Mouse (Mus musculus): ENCODE measurements around the gene Gm21293. TPM values are rescaled to one million over a fixed set of nuclear protein-coding genes. Genes with fewer than 3 reads are reported as not detected.
"Not testable (repeated sequence)": the region's sequence is repeated elsewhere in the genome, so short reads cannot be mapped to it uniquely, and the experiment has no call there.

The Gm21293 gene
- not detected for total RNA-seq (2021)
- long read RNA-seq, experiment 1, result 0 reads
- long read RNA-seq, experiment 2, result 0 reads

DNA sequence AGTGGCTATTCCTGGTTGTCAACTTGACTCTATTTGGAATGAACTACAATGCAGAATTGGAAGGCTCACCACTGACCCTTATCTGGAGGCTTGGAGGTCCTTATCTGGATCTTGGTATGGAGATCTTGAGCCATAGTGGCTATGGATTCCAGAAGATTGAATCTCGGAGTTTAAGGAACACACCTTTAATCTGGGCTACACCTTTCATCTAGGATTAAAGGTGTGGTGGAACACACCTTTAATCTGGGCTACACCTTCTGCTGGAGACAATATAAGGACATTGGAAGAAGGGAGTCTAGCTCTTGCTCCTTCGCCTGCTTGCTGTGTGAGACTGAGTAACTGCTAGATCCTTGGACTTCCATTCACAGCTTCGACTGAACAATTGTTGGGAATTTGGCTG, at the start of gene Gm21293:
Gm21293 (plus strand) TSS at position 301 of the 400 bp plus-strand sequence.
- not testable (repeated sequence) for DNase-seq (ENCODE audit: low spot score in 2 of 2)

DNA sequence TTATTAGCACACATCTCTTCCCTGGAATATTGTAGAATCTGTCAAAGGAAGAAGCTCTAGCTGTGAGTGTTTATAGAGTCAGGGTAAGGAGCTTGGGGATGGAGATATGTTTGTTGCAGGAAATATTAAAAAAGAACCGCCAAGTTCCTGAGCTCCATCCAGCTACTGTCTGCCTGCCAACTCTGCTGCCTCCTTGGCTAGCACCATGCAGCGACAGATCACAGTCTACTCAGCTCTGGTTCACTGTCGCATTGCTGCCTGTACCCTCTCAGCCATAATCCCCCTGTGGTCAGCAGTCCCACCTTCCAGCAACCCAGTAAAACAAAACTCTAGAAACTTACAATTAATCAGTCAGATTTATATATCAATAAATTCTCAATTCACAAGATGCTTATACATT, 32.7 kb upstream of the Gm21293 start:
- no peak for DNase-seq (ENCODE audit: low spot score in 2 of 2)

- DNase-seq (ENCODE audit: low spot score in 2 of 2), result no peak
Measured at GRCm38 (mm10) chr10:104118312-104118711, 24.5 kb upstream of the Gm21293 start.

GRCm38 (mm10) chr10:104151197-104151596, 8.4 kb downstream of the Gm21293 start, which contains the start of gene Gm6763:
TSS of gene Gm6763 (plus strand) at chr10:104151497.
- not testable (repeated sequence) for DNase-seq (ENCODE audit: low spot score in 2 of 2)

DNA sequence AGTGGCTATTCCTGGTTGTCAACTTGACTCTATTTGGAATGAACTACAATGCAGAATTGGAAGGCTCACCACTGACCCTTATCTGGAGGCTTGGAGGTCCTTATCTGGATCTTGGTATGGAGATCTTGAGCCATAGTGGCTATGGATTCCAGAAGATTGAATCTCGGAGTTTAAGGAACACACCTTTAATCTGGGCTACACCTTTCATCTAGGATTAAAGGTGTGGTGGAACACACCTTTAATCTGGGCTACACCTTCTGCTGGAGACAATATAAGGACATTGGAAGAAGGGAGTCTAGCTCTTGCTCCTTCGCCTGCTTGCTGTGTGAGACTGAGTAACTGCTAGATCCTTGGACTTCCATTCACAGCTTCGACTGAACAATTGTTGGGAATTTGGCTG, 16.9 kb downstream of the Gm21293 start, which contains the start of gene Gm8764:
Gm8764 (plus strand) TSS at position 301 of the 400 bp plus-strand sequence.
- not testable (repeated sequence) for DNase-seq (ENCODE audit: low spot score in 2 of 2)

GRCm38 (mm10) chr10:104168215-104168614, 25.4 kb downstream of the Gm21293 start, which contains the start of gene Gm21304:
TSS of gene Gm21304 (plus strand) at chr10:104168515.
- DNase-seq (ENCODE audit: low spot score in 2 of 2), result not testable (repeated sequence)

GRCm38 (mm10) chr10:104176724-104177123, 33.9 kb downstream of the Gm21293 start, which contains the start of gene Gm21312:
TSS of gene Gm21312 (plus strand) at chr10:104177024.
- not testable (repeated sequence) for DNase-seq (ENCODE audit: low spot score in 2 of 2)

DNA sequence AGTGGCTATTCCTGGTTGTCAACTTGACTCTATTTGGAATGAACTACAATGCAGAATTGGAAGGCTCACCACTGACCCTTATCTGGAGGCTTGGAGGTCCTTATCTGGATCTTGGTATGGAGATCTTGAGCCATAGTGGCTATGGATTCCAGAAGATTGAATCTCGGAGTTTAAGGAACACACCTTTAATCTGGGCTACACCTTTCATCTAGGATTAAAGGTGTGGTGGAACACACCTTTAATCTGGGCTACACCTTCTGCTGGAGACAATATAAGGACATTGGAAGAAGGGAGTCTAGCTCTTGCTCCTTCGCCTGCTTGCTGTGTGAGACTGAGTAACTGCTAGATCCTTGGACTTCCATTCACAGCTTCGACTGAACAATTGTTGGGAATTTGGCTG, 42.4 kb downstream of the Gm21293 start, which contains the start of gene Gm20765:
Gm20765 (plus strand) TSS at position 301 of the 400 bp plus-strand sequence.
- not testable (repeated sequence) for DNase-seq (ENCODE audit: low spot score in 2 of 2)

- DNase-seq (ENCODE audit: low spot score in 2 of 2), result not testable (repeated sequence)
Measured at GRCm38 (mm10) chr10:104193742-104194141, 51.0 kb downstream of the Gm21293 start, which contains the start of gene Gm4340. TSS of gene Gm4340 (plus strand) at chr10:104194042.

Other genes starting within 250 kb of the Gm21293 start
- gene Gm6763, start 8.5 kb downstream of the Gm21293 start, total RNA-seq (2021), result not detected
- gene Gm8764, start 17.0 kb downstream of the Gm21293 start, total RNA-seq (2021), result not detected
- not detected for gene Gm21304, start 25.5 kb downstream of the Gm21293 start, total RNA-seq (2021)
- not detected for gene Gm21312, start 34.0 kb downstream of the Gm21293 start, total RNA-seq (2021)
- not detected for gene Gm20765, start 42.5 kb downstream of the Gm21293 start, total RNA-seq (2021)
- gene Gm4340, start 51.1 kb downstream of the Gm21293 start, total RNA-seq (2021), result not detected

Measured in layer of hippocampus, postnatal 14 days (tissue).